Mouse (Mus musculus) forebrain, embryonic 12.5 days (tissue): Measurements from ENCODE around the gene Gdpd2. TPM values are rescaled to one million over a fixed set of nuclear protein-coding genes. Genes with fewer than 3 reads are reported as not detected.
A peak's percentile ranks its signal among the peaks of the same experiment; 100 is the strongest.

Experiments
- ATAC-seq: fragments of 200-750 bp; cut with Nextera tagmentation; 2 replicates; pipeline ENCODE4 v1.8.0; 2017; ENCODE audit warnings: moderate TSS enrichment; ENCODE audit not compliant: low FRiP score
- H3K27ac ChIP-seq: fragments of 300-500 bp; sonication (generic); 2 replicates; pipeline ENCODE4 v1.5.1; 2016; ENCODE audit warnings: mild to moderate bottlenecking
- H3K27me3 ChIP-seq: fragments of 300-500 bp; sonication (generic); 2 replicates; pipeline ENCODE4 v1.6.1; 2016; ENCODE audit warnings: mild to moderate bottlenecking
- H3K36me3 ChIP-seq: fragments of 300-500 bp; sonication (generic); replicated peaks from 2 replicates; pipeline ENCODE4 v1.6.1; 2016; ENCODE audit warnings: mild to moderate bottlenecking
- H3K4me1 ChIP-seq: fragments of 300-500 bp; sonication (generic); 2 replicates; pipeline ENCODE4 v1.6.1; 2016
- H3K4me2 ChIP-seq: fragments of 300-500 bp; sonication (generic); 2 replicates; pipeline ENCODE4 v1.6.1; 2016; ENCODE audit warnings: mild to moderate bottlenecking, moderate library complexity
- H3K4me3 ChIP-seq: fragments of 300-500 bp; sonication (generic); replicated peaks from 2 replicates; pipeline ENCODE4 v1.5.1; 2016; ENCODE audit warnings: mild to moderate bottlenecking
- H3K9ac ChIP-seq: fragments of 300-500 bp; sonication (generic); 2 replicates; pipeline ENCODE4 v1.6.1; 2016; ENCODE audit warnings: mild to moderate bottlenecking
- H3K9me3 ChIP-seq: fragments of 300-500 bp; sonication (generic); 2 replicates; pipeline ENCODE4 v1.6.1; 2016
- WGBS: fragments of 180-500 bp; shearing (Covaris S2); methylation state at CpG from one replicate; pipeline ENCODE4 v1.1.7; 2016; 5-methylcytosine and 5-hydroxymethylcytosine counted together
- polyA plus RNA-seq: library from polyadenylated mRNA; unstranded; fragments of >200 nt; fragmentation: Nextera tagmentation; extraction: Ambion mirVana; gene quantifications from 2 replicates; pipeline ENCODE4 v1.2.1, GENCODE M21; 2016

Gdpd2 gene
- polyA plus RNA-seq, 1 experiment from 2014 or later, result 9.5 TPM

- H3K9me3 ChIP-seq, result no peaks in the 10 kb centered on the region
- ATAC-seq, result peak; percentile 71
- H3K9ac ChIP-seq, result no peak overlapping the region
- H3K27ac ChIP-seq, result no peak overlapping the region
- no peaks in the 10 kb centered on the region for H3K36me3 ChIP-seq
- H3K4me2 ChIP-seq, result no peak overlapping the region
- H3K4me1 ChIP-seq, result peaks cover 4% of the 10 kb centered on the region
- H3K4me3 ChIP-seq, result no peak overlapping the region
- H3K27me3 ChIP-seq, result peaks cover 8% of the 10 kb centered on the region; the same call in 1 of the 2 replicates
- 7% methylated on average over 10 of the region's 10 CpGs for WGBS
Observed at GRCm38 (mm10) chrX:100741940-100742339, 12.3 kb downstream of the Gdpd2 start.

DNA sequence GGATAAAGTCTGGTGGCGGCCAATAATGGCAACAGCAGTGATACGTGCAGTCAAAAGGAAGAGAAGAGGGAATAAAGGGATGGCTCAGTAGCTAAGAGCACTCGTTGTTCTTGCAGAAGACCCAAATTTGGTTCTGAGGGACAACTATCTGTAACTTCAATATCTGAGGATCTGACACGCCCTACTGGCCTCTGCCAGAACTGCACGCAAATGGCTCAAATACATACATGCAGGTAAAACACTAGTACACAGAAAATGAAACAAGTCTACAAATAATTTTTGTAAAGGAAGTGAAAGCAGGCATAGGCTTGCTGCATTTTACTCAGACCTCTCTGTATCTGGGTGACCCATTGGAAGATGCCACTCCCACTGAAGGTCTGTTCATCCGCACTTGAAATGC lies 36.2 kb downstream of the Gdpd2 start:
- ATAC-seq, result no peak
- H3K4me3 ChIP-seq, result no peak overlapping the region
- H3K4me1 ChIP-seq, result no peaks in the 10 kb centered on the region
- no peak overlapping the region for H3K27ac ChIP-seq
- H3K36me3 ChIP-seq, result no peaks in the 10 kb centered on the region
- H3K9ac ChIP-seq, result no peak overlapping the region
- H3K9me3 ChIP-seq, result no peaks in the 10 kb centered on the region
- H3K4me2 ChIP-seq, result no peak overlapping the region
- peaks cover 9% of the 10 kb centered on the region; the same call in 1 of the 2 replicates for H3K27me3 ChIP-seq
- WGBS, result 80% methylated on average over 6 of the region's 6 CpGs

GRCm38 (mm10) chrX:100767181-100767884 lies 37.7 kb downstream of the Gdpd2 start, which contains the start of gene Dlg3:
Dlg3 (plus strand) TSS chrX:100767722.
- WGBS, result 23% methylated on average over 26 of the region's 26 CpGs
- Histone ChIP-seq H3K27ac (0 out of 2 replicates have a peak within 1 kb of the TSS, but pooled peaks have one; percentile 66), H3K4me2 (peak within 1 kb of the TSS; percentile 78), H3K9me3 (no peaks in the 10 kb centered on the region), H3K4me1 (no peaks in the 10 kb centered on the region), H3K27me3 (peaks cover 9% of the 10 kb centered on the region; the same call in 1 of the 2 replicates), H3K36me3 (no peaks in the 10 kb centered on the region), H3K4me3 (peak within 1 kb of the TSS; percentile 59), H3K9ac (peak within 1 kb of the TSS; percentile 69)
- peak; percentile 93 for ATAC-seq

DNA sequence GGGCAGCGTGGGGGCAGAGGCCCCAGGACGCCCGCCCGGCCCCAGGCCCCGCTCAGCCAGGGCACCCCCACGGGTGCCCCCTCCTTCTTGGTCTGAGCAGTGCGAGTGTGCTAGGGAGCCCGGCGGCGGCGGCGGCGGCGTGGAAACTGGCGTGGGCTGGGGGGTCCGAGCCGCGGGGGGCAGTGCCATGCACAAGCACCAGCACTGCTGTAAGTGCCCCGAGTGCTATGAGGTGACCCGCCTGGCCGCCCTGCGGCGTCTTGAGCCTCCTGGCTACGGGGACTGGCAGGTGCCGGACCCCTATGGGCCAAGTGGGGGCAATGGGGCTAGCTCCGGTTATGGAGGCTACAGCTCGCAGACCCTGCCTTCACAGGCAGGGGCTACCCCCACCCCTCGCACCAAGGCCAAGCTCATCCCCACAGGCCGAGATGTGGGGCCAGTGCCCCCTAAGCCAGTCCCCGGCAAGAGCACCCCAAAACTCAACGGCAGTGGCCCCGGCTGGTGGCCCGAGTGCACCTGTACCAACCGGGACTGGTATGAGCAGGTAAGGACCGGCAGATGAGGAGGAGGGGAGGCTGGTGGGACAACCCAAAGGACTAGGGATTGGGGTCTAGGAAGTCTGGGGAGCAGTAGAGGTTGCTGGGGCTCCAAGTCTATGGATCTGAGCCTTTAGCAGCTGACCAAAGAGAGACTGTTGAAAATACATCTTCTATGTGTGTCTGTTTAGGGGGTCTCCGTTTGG lies 38.4 kb downstream of the Gdpd2 start:
- H3K4me1 ChIP-seq, result no peaks in the 10 kb centered on the region
- WGBS, result 27% methylated on average over 24 of the region's 36 CpGs
- H3K36me3 ChIP-seq, result no peaks in the 10 kb centered on the region
- H3K9ac ChIP-seq, result peak overlapping the region; percentile 69
- 0 out of 2 replicates have a peak overlapping the region, but pooled peaks have one; percentile 66 for H3K27ac ChIP-seq
- peak overlapping the region; percentile 59 for H3K4me3 ChIP-seq
- peak overlapping the region; percentile 78 for H3K4me2 ChIP-seq
- no peaks in the 10 kb centered on the region for H3K9me3 ChIP-seq
- peaks cover 9% of the 10 kb centered on the region; the same call in 1 of the 2 replicates for H3K27me3 ChIP-seq
- peak; percentile 68 for ATAC-seq

DNA sequence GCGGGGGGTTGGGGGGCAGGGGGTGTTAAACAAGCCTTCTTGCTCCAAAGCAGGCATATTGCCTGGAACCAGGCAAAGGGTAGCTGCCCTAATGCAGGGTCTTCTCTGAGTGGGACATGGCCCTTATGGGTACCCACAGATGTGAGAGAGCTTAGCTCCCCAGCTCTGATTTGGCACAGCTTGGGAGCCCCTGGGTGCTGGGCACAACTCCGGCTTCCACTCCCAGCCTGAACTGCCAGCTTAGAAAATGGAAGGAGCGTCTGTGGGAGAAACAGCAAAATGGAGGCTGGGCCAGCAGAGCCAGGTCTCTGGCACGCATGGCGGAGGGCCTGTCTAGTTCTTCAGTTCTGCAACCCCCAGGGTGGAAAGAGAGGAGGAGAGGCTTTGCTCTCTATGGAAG lies 39.6 kb downstream of the Gdpd2 start:
- no peaks in the 10 kb centered on the region for H3K36me3 ChIP-seq
- WGBS, result 84% methylated on average over 5 of the region's 5 CpGs
- no peak overlapping the region for H3K27ac ChIP-seq
- H3K9ac ChIP-seq, result 0 out of 2 replicates have a peak overlapping the region, but pooled peaks have one; percentile 17
- peak overlapping the region; percentile 59 for H3K4me3 ChIP-seq
- no peaks in the 10 kb centered on the region for H3K4me1 ChIP-seq
- H3K27me3 ChIP-seq, result peaks cover 9% of the 10 kb centered on the region; the same call in 1 of the 2 replicates
- no peaks in the 10 kb centered on the region for H3K9me3 ChIP-seq
- peak overlapping the region; percentile 34 for H3K4me2 ChIP-seq
- ATAC-seq, result no peak

DNA sequence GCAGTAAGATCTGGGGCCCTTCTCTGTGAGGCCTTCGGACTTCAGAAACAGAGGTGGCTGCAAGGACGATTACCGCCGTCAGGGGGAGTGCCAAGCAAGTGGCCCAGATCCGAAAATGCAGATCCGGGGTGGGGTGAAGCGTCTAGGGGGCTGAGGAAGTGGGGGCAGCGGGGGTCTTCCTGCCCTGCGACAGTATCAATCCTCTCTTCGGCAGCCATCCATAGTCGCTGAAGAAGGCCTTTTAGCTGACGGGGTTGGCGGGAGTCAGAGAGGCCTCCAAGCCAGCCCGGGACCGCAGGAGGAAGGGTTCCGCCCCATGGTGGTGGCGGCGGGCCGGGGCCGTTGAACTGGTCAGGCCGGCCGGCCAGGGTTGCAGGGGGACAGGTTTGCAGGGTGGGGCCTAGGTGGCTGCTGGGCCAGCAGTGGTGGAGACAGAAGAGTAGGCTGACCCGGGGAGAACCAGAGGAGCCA lies 44.7 kb downstream of the Gdpd2 start:
- Histone ChIP-seq H3K27me3 (peaks cover 1% of the 10 kb centered on the region; the same call in 1 of the 2 replicates), H3K36me3 (no peaks in the 10 kb centered on the region), H3K4me2 (peak overlapping the region; percentile 52), H3K27ac (no peak overlapping the region), H3K9ac (peak overlapping the region; percentile 45; the same call in 1 of the 2 replicates), H3K4me3 (peak overlapping the region; percentile 36), H3K4me1 (peaks cover 5% of the 10 kb centered on the region), H3K9me3 (no peaks in the 10 kb centered on the region)
- WGBS, result 24% methylated on average over 22 of the region's 23 CpGs
- ATAC-seq, result no peak

DNA sequence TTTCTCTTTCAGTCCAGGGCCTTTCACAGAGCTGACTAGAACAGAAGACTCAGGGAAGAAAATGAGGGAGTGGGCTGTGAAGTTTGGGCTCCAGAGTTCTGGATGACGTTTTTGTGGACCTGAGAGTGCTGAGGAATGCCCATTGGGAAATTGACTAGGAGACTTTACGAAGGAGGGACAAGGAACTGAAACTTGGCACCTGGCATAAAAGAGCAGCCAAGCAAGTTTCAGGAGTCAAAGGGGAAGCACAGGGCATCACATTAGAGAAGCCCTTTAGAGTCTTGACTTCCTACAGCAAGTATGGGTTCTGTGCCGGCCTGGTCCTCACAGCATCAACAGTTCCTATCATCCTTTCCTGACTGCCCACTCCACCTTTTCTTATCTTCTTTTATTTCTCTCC lies 45.7 kb downstream of the Gdpd2 start:
- WGBS, result 85% methylated on average over 3 of the region's 3 CpGs
- no peak for ATAC-seq
- no peaks in the 10 kb centered on the region; the same call in 1 of the 2 replicates for H3K27me3 ChIP-seq

GRCm38 (mm10) chrX:100776494-100776893 lies 46.8 kb downstream of the Gdpd2 start:
- Histone ChIP-seq H3K4me3 (peak overlapping the region; percentile 57), H3K9ac (no peak overlapping the region), H3K9me3 (no peaks in the 10 kb centered on the region), H3K27ac (peak overlapping the region; percentile 91), H3K4me2 (peak overlapping the region; percentile 58), H3K36me3 (no peaks in the 10 kb centered on the region), H3K27me3 (no peaks in the 10 kb centered on the region), H3K4me1 (peaks cover 26% of the 10 kb centered on the region)
- WGBS, result 15% methylated on average over 9 of the region's 9 CpGs
- peak; percentile 55 for ATAC-seq

More for the DNA sequence above, 45.7 kb downstream of the Gdpd2 start:
- no peak overlapping the region for H3K4me2 ChIP-seq
- peaks cover 15% of the 10 kb centered on the region for H3K4me1 ChIP-seq
- H3K36me3 ChIP-seq, result no peaks in the 10 kb centered on the region
- H3K9ac ChIP-seq, result no peak overlapping the region
- H3K4me3 ChIP-seq, result no peak overlapping the region
- no peaks in the 10 kb centered on the region for H3K9me3 ChIP-seq
- no peak overlapping the region for H3K27ac ChIP-seq

DNA sequence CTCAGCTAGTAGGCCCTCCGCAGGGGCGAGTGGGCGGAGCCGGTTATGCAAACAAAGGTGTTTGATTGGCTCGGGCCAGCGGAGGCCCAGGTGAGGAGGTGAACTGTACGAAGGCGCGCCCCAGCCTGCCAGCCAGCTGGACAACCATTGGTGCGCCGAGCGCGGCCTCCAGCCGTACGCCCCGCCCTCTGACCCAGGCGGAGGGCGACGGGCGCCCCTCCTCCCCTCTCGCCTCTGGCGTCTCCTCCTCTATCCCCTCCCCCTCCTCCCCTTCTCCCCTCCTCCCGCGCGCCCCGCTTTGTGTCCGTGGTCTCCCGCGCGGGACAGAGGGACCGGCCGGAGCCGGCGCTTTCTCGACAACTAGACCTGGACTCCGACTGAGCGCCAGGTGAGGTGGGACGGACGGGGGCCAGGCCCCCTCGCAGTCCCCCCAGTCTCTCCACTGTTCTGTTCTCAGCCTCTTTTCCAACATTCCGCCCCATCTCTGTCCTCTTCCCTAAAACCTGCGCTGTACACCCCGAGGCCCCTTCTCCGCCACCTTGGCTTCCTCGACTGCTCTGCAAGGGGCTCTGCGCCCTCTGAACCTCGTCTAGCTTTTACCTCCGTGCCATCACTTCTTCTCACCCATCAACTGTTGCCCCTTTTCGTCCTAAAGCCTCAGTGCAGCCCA lies 47.4 kb downstream of the Gdpd2 start:
- peak overlapping the region; percentile 91 for H3K27ac ChIP-seq
- 21% methylated on average over 38 of the region's 49 CpGs for WGBS
- no peaks in the 10 kb centered on the region for H3K9me3 ChIP-seq
- H3K9ac ChIP-seq, result peak overlapping the region; percentile 74
- peak overlapping the region; percentile 58 for H3K4me2 ChIP-seq
- peak; percentile 94 for ATAC-seq
- H3K36me3 ChIP-seq, result no peaks in the 10 kb centered on the region
- no peaks in the 10 kb centered on the region for H3K27me3 ChIP-seq
- peaks cover 29% of the 10 kb centered on the region for H3K4me1 ChIP-seq
- peak overlapping the region; percentile 57 for H3K4me3 ChIP-seq

DNA sequence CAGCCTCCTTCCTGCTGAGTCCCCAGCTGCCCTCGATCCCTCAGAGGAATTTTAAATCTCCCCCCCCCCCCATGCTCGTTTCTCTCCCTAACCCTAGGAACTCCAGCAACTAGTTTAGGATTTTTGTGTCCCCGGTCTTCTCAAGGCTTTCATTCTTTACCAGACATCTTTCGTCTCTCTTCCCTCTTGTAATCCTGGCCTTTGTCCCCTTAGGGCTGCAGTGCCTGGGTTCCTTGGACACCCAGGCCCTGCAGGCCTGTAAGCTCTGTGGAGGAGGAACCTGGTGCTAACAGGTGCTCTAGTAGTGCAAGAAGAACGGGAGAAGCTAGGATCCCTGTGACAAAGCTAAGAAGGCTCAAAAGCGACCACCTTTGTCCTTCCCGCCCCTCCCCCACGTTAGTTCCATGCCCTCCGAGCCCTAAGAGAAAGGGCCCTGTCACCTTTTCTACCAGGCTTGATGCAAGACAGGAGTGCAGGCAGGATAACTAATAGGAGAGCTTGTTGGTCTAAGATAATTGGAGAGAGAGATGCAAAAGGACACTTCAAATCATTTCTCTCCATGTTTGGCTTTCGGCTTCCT lies 48.1 kb downstream of the Gdpd2 start:
- Histone ChIP-seq H3K27me3 (no peaks in the 10 kb centered on the region), H3K36me3 (no peaks in the 10 kb centered on the region), H3K4me2 (peak overlapping the region; percentile 58), H3K4me1 (peaks cover 32% of the 10 kb centered on the region), H3K27ac (peak overlapping the region; percentile 91), H3K9ac (peak overlapping the region; percentile 74), H3K4me3 (peak overlapping the region; percentile 57), H3K9me3 (no peaks in the 10 kb centered on the region)
- no peak; the same call in 1 of the 2 replicates for ATAC-seq
- 21% methylated on average over 10 of the region's 10 CpGs for WGBS

- ATAC-seq, result no peak
- H3K27ac ChIP-seq, result no peak overlapping the region
- H3K9me3 ChIP-seq, result no peaks in the 10 kb centered on the region
- H3K4me3 ChIP-seq, result peak overlapping the region; percentile 57
- H3K4me1 ChIP-seq, result peaks cover 32% of the 10 kb centered on the region
- peak overlapping the region; percentile 74 for H3K9ac ChIP-seq
- no peaks in the 10 kb centered on the region for H3K36me3 ChIP-seq
- WGBS, result 27% methylated on average over 5 of the region's 5 CpGs
- no peaks in the 10 kb centered on the region for H3K27me3 ChIP-seq
- H3K4me2 ChIP-seq, result peak overlapping the region; percentile 58
Observed at GRCm38 (mm10) chrX:100778397-100778796, 48.7 kb downstream of the Gdpd2 start.
